Mouse (Mus musculus): Measurements from ENCODE around the gene Gk5.

DNA sequence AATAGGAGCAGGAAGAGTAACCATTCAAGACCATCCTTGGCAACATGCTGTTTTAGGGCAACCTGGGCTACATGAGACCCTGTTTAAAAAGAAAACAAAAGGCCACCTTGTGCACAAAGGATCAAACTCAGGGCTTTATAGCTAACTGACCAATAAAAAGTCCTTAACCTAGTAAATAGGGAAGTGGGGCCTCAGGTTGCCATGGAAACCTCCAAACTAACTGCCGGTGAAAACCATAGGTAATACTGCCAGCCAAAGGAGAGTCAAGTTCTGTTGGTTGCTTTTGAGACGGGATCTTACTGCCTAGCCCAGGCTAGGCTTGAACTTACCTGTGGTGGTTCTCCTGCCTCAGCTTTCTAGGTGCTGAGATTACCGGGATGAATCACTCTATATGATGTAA, 51.4 kb downstream of the Gk5 start:
- no peak for TF ChIP-seq GATA1 (IDR thresholded peaks at IDR 0.05; ENCODE audit: borderline replicate concordance, low read length)
- no peak for TF ChIP-seq CTCF (IDR thresholded peaks at IDR 0.05; ENCODE audit: low read depth, low read length)
- no peak for TF ChIP-seq POLR2AphosphoS5 (IDR thresholded peaks at IDR 0.05; ENCODE audit: insufficient replicate concordance, low read depth, low read length)
- no peak for TF ChIP-seq TAL1 (conservative IDR thresholded peaks at IDR 0.05; ENCODE audit: low read depth, low read length)
- no peak for TF ChIP-seq GATA2 (IDR thresholded peaks at IDR 0.05; ENCODE audit: borderline replicate concordance, low read depth, low read length)
